ENCODE assay signal across 24 mouse cellular contexts in the genomic region with DNA sequence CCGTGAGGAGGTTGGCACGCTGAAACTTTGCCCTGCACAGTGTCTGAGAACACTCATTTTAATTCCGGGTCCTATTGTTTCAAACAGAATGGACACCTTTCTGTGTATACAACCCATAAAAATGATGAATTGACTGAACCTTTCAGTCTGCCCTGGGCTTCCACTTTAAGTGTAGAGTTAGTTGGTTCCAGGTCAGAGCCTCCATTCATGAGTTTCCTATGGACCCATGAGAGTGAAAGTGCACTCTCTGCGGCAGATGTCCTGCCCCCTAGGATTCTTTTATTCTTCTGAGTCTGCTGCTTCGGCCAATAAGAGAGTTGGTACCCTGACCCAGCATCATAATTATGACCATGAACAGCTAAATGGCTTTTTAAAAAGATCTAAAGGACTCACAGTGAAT. TPM values are rescaled to one million over a fixed set of nuclear protein-coding genes. Genes with fewer than 3 reads are reported as not detected.
A peak's percentile ranks its signal among the peaks of the same experiment; 100 is the strongest.
DNase-seq lines count a peak whose midpoint lies in the region; ATAC-seq lines count a peak whose summit lies in the region.
"Had no signal": no experiment of that assay in that cellular context is flagged by ENCODE, and none has a peak within 500 bp of the region (broad histone marks: within the 10 kb centered on the region; RNA-seq: fewer than 3 reads in every experiment).

No protein-coding gene starts in this region.

- H3K4me3 ChIP-seq in neural tube, embryonic 11.5 days (ENCODE audit: low read depth, low read length), result no peak overlapping the region
- H3K4me3 ChIP-seq in forebrain, embryonic 16.5 days (replicated peaks; ENCODE audit: low read length), result no peak overlapping the region
- H3K4me3 ChIP-seq: embryonic facial prominence, embryonic 15.5 days; erythroblast, embryonic 14.5 days; forebrain, embryonic 10.5 days; heart, embryonic 13.5 days; hindbrain, embryonic 15.5 days had no signal

- WGBS in neural tube, embryonic 11.5 days, result 43% methylated on average over 5 of the region's 5 CpGs
- 16% methylated on average over 5 of the region's 5 CpGs for WGBS in forebrain, embryonic 16.5 days

- H3K36me3 ChIP-seq in neural tube, embryonic 11.5 days (ENCODE audit: control insufficient read depth, insufficient read depth, low read length), result no peaks in the 10 kb centered on the region
- no peaks in the 10 kb centered on the region for H3K36me3 ChIP-seq in forebrain, embryonic 16.5 days (ENCODE audit: control insufficient read depth, insufficient read depth)
- H3K36me3 ChIP-seq: embryonic facial prominence, embryonic 15.5 days; forebrain, embryonic 10.5 days; G1E; heart, embryonic 13.5 days; hindbrain, embryonic 15.5 days had no signal

- intact Hi-C loops in heart, postnatal 14 days (cut with DNase I), result loop anchor here (5.0 kb wide), 1 partner anchor 47 kb away; a partner anchor contains a TSS

- H3K27me3 ChIP-seq in neural tube, embryonic 11.5 days (ENCODE audit: control insufficient read depth, insufficient read depth, low read length), result no peaks in the 10 kb centered on the region
- H3K27me3 ChIP-seq in forebrain, embryonic 16.5 days (replicated peaks; ENCODE audit: control insufficient read depth, insufficient read depth, low read length), result no peaks in the 10 kb centered on the region
- H3K27me3 ChIP-seq: embryonic facial prominence, embryonic 15.5 days; heart, embryonic 13.5 days; hindbrain, embryonic 15.5 days had no signal

- peak; percentile 42; the same call in 1 of the 2 replicates for ATAC-seq in neural tube, embryonic 11.5 days (ENCODE audit: insufficient read depth, low FRiP score, low TSS enrichment)
- no peak for ATAC-seq in forebrain, embryonic 16.5 days
- ATAC-seq: CD4-positive, CD25-positive, alpha-beta regulatory T cell, adult 4 months; forebrain, embryonic 14.5 days; inflammation-experienced regulatory T-cells, adult 6 months had no signal

- H3K27ac ChIP-seq in neural tube, embryonic 11.5 days (ENCODE audit: low read depth, low read length), result peak overlapping the region; percentile 41; the same call in 1 of the 2 replicates
- H3K27ac ChIP-seq in forebrain, embryonic 16.5 days (ENCODE audit: low read length), result no peak overlapping the region
- H3K27ac ChIP-seq: embryonic facial prominence, embryonic 15.5 days; forebrain, embryonic 10.5 days; heart, embryonic 13.5 days; hindbrain, embryonic 15.5 days had no signal

- no peak overlapping the region; the same call in 1 of the 2 replicates for H3K4me2 ChIP-seq in neural tube, embryonic 11.5 days (ENCODE audit: low read depth)
- no peak overlapping the region for H3K4me2 ChIP-seq in forebrain, embryonic 16.5 days (ENCODE audit: low read length)
- H3K4me2 ChIP-seq: embryonic facial prominence, embryonic 15.5 days; heart, embryonic 13.5 days; hindbrain, embryonic 15.5 days had no signal

- no peaks in the 10 kb centered on the region for H3K9me3 ChIP-seq in neural tube, embryonic 11.5 days (ENCODE audit: control insufficient read depth, low read length)
- no peaks in the 10 kb centered on the region for H3K9me3 ChIP-seq in forebrain, embryonic 16.5 days (ENCODE audit: control insufficient read depth, low read length)
- H3K9me3 ChIP-seq: embryonic facial prominence, embryonic 15.5 days; forebrain, embryonic 10.5 days; G1E; heart, embryonic 13.5 days; hindbrain, embryonic 15.5 days had no signal

- peak; percentile 55 for DNase-seq in heart, adult 11 months
- no peak for DNase-seq in heart, postnatal 14 days
- DNase-seq in neural tube, embryonic 11.5 days (ENCODE audit: low spot score), result no peak
- DNase-seq in neural tube, embryonic 10.5 days (ENCODE audit: extremely low spot score, low spot score), result no peak
- peak; percentile 18 for DNase-seq in retina, postnatal 1 day
- DNase-seq in lung, postnatal 14 days, result no peak
- DNase-seq in layer of hippocampus, adult 11-12 months (ENCODE audit: low spot score), result no peak
- DNase-seq: adrenal gland, adult 8-10 months; adrenal gland, postnatal 36 days; B cell, adult 2 months; cerebellum, adult 2 months; cerebellum, postnatal 14 days; gastrocnemius, postnatal 25 days; heart, postnatal 4 days had no signal

- H3K9ac ChIP-seq in neural tube, embryonic 11.5 days (ENCODE audit: low read length), result no peak overlapping the region
- no peak overlapping the region for H3K9ac ChIP-seq in forebrain, embryonic 16.5 days (replicated peaks; ENCODE audit: low read depth, low read length)
- H3K9ac ChIP-seq: embryonic facial prominence, embryonic 15.5 days; heart, embryonic 13.5 days; hindbrain, embryonic 15.5 days had no signal

- H3K4me1 ChIP-seq in neural tube, embryonic 11.5 days (ENCODE audit: control insufficient read depth, insufficient read depth, low read length), result peaks cover 12% of the 10 kb centered on the region; the same call in 1 of the 2 replicates
- H3K4me1 ChIP-seq in forebrain, embryonic 16.5 days (replicated peaks; ENCODE audit: control insufficient read depth, insufficient read depth, low read length), result 0 out of 2 replicates have a peak, but pooled peaks cover 2% of the 10 kb centered on the region
- H3K4me1 ChIP-seq: embryonic facial prominence, embryonic 15.5 days; heart, embryonic 13.5 days; hindbrain, embryonic 15.5 days had no signal

RNA-seq across cellular contexts. Expression of a gene that starts 49.4 kb away (rescaled TPM):
- total RNA-seq in heart, postnatal 14 days (2021), result 10 to 100 TPM; 43.6 to 44.5 TPM
- 10.1 and 14.1 TPM in 2 replicates for polyA plus RNA-seq in neural tube, embryonic 11.5 days (2014; fragmentation: Nextera tagmentation; extraction: Ambion mirVana)
- 11.2 TPM in 2 replicates for polyA plus RNA-seq in forebrain, embryonic 16.5 days (2015; fragmentation: Nextera tagmentation; extraction: Ambion mirVana)

Comparison
In these comparisons a context has a peak if more than half of its experiments do, and no peak if none do; other contexts are left out.
1. DNase-seq: peak in heart, adult 11 months (single experiment) and retina, postnatal 1 day (single experiment); none in heart, postnatal 14 days (0 of 2), neural tube, embryonic 11.5 days (single experiment), neural tube, embryonic 10.5 days (single experiment), lung, postnatal 14 days (single experiment) and layer of hippocampus, adult 11-12 months (single experiment).